Mouse (Mus musculus) megakaryocyte progenitor cell, adult 5-6 weeks (primary cell): ENCODE measurements at regions not wholly inside any gene's neighbourhood (a gene's known extent, or its start where the extent isn't known, plus 50 kb on each side); places are given as distances from the start of the nearest gene placed in this dataset.

Experiments used
- ATAC-seq: replicated peaks from 2 replicates; pipeline ENCODE4 v1.8.0; 2016; ENCODE audit warnings: mild to moderate bottlenecking, moderate TSS enrichment, inconsistent platforms; ENCODE audit not compliant: poor library complexity

- ATAC-seq = no peak
These were observed 478.8 kb downstream of the Slitrk6 start for GRCm38 (mm10) chr14:110276192-110276591.

GRCm38 (mm10) chr14:110271270-110271669 is 483.7 kb downstream of the Slitrk6 start:
- ATAC-seq = no peak

GRCm38 (mm10) chr14:110244466-110244865 is 510.5 kb downstream of the Slitrk6 start:
- no peak for ATAC-seq

GRCm38 (mm10) chr14:110243549-110243948 is 511.4 kb downstream of the Slitrk6 start:
- ATAC-seq = no peak

- ATAC-seq = no peak
These were observed 516.1 kb downstream of the Slitrk6 start for GRCm38 (mm10) chr14:110238800-110239199.

GRCm38 (mm10) chr14:110224678-110225446 is 530.1 kb downstream of the Slitrk6 start:
- ATAC-seq = no peak

- no peak for ATAC-seq
These were observed 563.9 kb downstream of the Slitrk6 start for GRCm38 (mm10) chr14:110190987-110191607.

GRCm38 (mm10) chr14:110190471-110190870 is 564.5 kb downstream of the Slitrk6 start:
- ATAC-seq = no peak

GRCm38 (mm10) chr14:110179166-110179565 is 575.8 kb downstream of the Slitrk6 start:
- ATAC-seq = no peak

GRCm38 (mm10) chr14:110171162-110172117 is 583.5 kb downstream of the Slitrk6 start:
- ATAC-seq = no peak

- no peak for ATAC-seq
These were observed 586.3 kb downstream of the Slitrk6 start for GRCm38 (mm10) chr14:110168632-110169031.

- no peak for ATAC-seq
These were observed 626.7 kb downstream of the Slitrk6 start for GRCm38 (mm10) chr14:110128265-110128664.

GRCm38 (mm10) chr14:110125936-110126710 is 628.8 kb downstream of the Slitrk6 start:
- ATAC-seq = no peak

GRCm38 (mm10) chr14:110122710-110123109 is 632.2 kb downstream of the Slitrk6 start:
- ATAC-seq = no peak

GRCm38 (mm10) chr14:110115578-110115977 is 639.4 kb downstream of the Slitrk6 start:
- ATAC-seq = no peak

- no peak for ATAC-seq
These were observed 654.1 kb downstream of the Slitrk6 start for GRCm38 (mm10) chr14:110100852-110101251.

- ATAC-seq = no peak
These were observed 676.6 kb downstream of the Slitrk6 start for GRCm38 (mm10) chr14:110078351-110078750.

GRCm38 (mm10) chr14:110047748-110048147 is 707.2 kb downstream of the Slitrk6 start:
- ATAC-seq = no peak

GRCm38 (mm10) chr14:110043211-110043610 is 711.7 kb downstream of the Slitrk6 start:
- no peak for ATAC-seq

- ATAC-seq = no peak
These were observed 733.1 kb downstream of the Slitrk6 start for GRCm38 (mm10) chr14:110021812-110022211.

GRCm38 (mm10) chr14:110015126-110015525 is 739.8 kb downstream of the Slitrk6 start:
- ATAC-seq = no peak
